Mouse (Mus musculus): ENCODE data around the gene Tmem50a.

The Tmem50a gene

DNA sequence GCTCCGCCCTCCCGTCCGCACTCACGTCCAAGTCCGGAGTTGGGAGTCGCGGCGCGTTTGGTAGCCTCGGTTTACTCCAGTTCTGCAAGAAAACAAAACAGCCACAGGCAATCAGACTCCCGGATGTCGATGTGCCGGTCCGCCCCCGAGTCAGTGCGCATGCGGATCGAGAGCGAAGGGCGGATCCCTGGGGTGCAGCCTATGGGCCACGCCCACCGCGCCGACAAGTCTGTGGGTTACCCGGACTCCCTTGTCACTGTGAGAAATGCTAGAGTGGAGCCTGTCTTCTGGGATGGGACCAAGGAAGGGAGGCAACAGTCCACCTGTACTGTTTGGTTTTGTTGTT lies at the start of gene Tmem50a:
Tmem50a (minus strand) TSS at position 161 of the 346 bp plus-strand sequence.
- peak; percentile 93 for DNase-seq (ENCODE audit: low read depth, low spot score)

DNA sequence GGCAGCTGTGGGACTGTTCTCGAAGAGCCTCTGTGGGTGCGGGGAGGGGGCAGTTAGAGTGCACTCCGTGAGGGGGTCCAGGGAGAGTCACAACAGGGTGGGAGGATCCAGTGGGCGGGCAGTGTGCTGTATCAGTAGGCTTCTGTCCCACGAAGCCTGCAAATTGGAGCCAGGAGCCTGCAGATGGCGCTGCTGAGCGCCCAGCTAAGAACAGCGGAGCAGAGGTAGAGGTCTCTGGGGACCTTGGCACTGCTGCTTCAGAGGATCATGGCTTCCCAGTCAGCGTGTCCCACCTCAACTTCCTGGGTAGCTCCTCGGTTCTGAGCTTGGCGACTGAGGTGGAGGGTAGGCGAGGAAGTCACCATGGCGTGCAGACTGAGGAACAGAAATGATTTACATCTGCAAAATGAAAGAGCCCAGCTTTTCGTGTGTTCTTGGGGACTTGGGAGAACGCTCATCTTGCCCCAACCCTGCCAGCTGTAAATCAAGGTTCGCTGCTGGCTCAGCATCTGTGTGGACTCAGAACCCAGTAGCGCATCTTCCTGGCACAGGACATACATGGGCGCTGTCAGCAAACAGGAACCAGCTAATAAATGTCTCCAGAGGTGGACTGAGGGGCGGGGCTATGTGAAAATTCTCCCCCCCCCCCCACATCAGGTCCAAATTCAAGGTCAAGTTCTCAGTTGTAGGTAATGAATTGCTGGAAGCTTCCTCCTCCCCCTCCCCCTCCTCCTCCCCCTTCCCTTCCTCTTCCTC lies 48.4 kb upstream of the Tmem50a start:
- peak; percentile 63 for DNase-seq (ENCODE audit: low read depth, low spot score)

DNA sequence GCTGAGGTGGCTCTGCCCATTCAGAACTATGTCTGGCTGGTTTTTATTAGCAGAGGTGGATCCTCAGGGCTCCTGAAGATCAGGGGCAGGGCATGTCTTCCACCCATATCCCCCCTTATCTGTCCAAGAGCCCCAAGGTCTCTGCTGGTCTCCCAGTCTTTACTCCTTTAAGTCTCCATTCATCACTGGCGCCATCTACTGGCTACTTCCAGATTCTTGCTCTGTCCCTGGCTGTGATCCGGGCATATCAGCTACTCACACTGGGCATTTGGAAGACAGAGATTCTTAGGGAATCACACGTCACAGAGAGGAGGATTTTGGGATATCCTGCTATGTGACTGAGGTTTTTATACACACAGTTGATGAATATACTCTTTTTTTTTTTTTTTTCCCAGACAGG lies 41.5 kb upstream of the Tmem50a start:
- peak; percentile 71 for DNase-seq (ENCODE audit: low read depth, low spot score)

DNA sequence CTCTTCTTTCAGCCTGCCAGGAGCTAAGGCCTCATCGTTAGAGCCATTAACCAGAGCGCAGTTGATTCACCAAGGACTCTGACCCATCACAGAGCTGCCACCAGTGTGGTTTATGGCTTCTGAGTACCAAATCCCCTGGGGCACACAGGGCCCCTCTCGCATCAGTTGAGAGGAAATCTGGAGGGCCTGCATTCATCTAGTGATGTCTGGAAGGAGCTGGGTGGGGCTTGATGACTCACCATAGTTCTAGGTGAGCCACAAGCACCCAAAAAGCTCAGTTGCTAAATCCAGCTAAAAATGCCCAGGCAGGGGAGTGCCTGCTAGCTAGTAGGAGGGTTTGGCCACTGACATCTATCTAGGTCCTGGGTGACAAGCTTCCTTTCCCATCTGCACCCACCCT lies 41.0 kb upstream of the Tmem50a start:
- no peak for DNase-seq (ENCODE audit: low read depth, low spot score)

DNA sequence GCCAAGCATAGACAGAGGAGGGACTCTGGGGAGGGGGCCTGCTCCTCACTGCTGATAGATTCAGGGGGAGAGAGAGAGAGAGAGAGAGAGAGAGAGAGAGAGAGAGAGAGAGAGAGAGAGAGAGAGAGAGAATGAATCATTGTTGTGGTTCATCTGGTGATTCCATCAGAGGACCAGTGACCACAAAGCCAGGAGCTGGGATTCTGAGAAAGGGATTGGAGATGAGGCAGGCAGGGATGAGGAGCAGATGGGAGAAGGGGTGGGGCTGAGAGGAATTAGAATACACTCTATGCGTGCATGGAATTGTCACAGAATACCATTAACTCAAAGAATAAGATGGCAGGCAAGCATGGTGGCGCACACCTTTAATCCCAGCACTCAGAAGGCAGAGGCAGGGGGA lies 40.4 kb upstream of the Tmem50a start:
- no peak for DNase-seq (ENCODE audit: low read depth, low spot score)

DNA sequence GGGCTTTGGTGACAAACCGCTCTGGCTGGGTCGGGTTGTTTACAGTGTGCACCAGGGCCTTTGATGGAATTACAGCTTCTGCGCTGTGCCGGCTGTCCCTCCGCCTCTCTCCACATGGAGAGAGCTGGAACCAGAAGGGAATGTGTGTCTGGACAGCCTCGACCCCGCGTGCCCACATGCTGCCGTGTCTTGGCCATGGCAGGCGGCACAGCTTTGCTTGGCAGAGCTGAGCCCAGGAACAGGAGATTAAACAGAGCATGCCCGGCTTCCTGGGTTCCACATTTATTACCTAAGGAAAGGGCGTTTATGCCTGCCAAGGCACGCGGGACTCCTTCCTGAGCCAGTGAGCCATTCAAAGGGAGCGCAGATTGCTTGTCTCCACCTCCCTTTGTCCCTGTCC lies 39.6 kb upstream of the Tmem50a start:
- no peak for DNase-seq (ENCODE audit: low read depth, low spot score)

DNA sequence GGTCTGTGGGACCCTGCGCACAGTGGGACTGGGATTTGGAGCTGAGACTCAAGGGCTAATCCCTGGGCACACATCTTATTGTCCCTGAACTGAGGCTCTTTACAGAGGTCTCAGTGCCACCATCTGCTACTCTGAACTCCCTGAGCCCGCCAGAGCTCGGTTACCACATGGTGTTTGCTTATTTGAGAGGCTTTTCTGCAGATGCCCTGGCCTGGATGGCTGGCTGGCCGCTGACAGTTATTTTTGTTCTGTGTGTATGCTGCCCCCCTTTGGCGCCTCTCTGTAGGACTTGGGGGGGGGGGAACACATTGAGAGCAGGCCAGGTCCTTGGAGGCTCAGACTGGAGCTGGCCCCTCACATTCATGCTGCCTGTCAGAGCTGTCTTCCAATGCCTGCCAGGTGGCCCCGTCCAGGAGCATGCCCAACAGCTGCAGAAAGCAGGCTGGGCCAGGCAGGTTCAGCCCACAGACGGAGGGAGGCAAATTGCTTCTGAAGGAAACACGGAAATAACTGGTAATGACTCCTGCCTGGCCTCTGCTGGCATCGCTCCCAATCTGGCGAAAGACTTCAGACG lies 35.8 kb upstream of the Tmem50a start:
- no peak for DNase-seq (ENCODE audit: low read depth, low spot score)

DNA sequence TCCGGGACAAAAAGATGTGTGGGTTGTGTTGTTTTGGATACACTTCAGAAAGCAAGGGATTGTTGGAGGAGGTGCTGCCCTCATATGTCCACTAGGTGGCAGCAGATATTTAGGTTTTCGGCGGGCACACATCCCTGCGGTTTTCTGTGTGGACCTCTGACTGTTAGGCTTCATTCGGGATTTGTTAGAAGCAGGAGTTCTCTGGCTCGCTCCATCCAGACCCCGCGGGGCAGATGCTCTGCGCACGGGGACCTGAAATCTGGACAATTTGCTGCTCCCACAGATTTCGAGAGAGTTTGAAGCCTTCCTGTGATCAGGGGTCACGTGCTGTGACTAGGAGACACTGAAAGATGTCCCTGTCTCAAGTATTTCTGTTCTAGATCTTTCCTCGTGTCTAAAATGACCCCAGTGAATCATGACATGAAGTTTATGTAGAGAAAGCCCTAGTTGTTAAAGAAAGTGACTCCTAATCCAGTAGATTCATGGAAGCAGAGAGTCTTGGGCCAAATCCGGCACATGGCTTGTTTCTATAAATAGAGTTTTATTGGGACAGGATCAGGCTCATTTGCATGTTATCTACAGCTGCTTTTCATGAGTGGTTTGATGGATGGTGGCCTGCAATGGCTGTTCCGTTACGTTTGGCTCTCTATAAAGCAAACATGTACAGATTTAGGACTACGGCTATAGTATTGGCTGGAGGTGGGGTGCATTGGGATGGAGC lies 31.4 kb upstream of the Tmem50a start:
- DNase-seq (ENCODE audit: low read depth, low spot score): peak; percentile 67

DNA sequence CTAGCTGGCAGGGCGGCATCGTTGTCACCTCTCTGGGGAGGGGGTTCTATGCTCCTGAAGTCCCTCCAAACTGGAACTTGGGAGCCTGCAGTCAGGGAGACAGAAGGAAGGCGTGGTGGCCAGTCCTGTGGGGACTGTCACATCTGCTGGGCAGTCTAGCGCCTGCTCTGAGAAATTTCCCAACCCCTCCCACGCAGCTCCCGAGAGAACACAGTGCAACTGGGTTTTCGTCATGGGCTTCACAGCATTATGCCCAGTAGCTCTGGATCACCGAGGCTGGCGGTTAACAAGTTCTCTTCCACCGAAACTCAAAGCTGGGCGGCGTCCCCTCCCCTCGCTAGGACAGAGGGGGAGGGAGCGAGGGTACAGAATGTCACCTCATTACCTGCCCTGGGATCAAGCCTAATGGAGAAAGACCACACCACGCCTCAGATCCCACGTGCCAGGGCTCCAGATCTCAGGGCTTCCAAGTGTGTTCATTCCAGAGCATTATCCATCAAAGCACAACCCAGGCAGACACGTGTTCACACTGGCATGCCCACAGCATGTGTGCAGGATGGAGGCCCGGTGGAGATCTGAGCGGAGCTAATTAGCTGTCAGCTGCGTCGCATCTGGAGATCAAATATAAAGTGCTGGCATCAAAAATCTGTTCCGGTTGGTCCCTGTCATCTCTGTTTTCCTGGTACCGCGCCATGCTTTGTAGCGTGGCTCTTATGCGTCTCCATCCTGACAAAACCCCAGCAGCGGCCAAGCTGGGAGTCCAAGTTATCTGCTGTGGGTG lies 29.1 kb upstream of the Tmem50a start:
- DNase-seq (ENCODE audit: low read depth, low spot score): no peak

DNA sequence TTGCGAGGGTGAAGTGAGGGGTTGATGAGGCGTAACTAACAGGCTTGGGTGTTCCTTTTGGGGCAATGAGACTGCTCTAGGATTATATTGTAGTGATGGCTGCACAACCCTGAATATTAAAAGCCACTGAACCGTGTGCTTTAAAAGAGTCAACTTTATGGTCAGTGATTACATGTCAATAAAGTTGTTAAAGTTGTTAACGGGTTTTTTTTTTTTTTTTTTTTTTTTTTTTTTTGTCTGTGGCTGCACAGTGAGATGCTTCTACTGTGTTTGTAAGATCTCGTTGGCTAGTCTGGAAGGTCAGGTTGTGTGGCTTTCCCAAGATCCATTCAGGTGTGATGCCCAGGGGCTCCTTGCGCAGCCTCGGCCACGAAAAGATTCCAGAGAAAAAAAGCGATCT lies 25.1 kb upstream of the Tmem50a start:
- DNase-seq (ENCODE audit: low read depth, low spot score): no peak

DNA sequence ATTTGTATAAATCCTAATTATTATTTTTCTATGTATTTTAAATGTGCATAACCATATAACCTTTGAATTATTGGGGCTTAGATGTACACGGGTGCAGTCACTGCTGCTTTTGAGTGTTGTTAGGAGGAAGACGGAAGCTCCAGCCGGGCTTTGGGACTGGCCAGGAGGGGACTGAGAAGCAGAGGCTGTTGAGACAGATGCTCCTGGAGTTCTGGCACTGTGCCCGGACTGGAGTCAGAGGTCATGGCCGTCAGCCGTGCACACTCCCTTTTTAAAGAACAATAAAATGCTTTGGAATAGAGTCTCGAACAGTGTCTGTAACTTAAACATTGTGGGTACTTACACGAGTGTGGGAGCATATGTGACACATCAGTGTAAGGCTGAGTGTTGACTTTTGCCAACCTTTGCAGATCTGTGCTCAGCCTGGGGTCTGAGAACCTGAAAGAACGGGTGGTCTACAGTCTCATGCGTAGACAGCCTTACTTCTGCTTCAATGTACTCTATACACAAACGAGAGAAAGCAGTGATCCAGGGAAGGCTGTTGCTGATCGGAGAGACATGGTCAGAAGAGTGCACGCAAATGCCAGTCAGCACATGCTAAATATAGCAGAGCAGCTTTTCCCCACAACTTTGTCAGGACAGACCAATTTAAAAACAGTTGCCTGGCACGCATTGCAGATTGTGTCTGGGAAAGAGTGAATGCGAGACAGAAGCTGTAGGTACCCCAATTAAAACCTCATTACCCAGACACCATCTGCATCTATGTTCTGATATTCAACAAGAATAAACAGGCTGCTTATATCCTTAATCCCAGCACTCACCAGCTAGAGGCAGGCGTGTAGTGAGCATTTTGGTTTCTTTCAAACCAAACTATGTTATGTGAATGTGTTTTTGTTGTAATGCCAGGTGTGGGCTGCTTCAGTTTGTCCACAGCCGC lies 22.7 kb upstream of the Tmem50a start:
- DNase-seq (ENCODE audit: low read depth, low spot score): no peak

DNA sequence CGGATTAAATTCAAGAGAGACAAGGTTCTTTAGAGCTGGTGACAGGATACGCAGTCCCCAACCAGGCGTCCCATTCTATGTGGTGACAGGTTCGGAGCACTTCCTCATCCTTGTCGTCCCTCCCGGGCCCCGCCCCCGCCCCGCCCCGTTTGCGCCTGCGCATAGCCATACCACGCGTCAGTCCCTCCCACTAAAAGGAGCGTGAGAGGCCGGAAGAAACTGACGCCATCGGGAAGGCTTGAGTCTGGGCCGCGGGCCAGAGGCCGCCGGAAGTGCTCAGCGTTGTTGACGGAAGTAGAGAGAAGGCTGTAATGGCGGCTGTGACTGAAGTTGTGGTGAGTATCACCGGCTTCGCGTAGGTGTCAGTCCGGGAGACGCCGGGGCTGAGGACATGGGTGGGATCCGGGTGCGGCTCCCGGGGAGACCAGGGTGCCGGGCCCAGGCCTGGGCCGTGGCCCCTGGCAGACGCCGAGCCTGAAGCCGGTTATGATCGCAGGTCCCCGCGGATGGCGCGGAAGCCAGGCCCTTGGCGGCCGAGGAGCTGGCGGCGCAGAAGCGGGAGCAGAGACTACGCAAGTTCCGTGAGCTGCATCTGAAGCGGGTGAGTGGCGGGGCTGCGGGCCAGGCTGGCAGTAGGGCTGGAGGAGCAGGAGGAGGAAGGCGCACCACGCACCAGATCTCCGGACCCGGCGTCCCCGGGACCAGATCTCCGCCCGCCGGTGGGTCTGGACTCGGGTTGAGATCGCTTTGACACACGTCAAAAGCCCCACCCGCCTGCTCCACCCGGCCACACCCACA lies 16.1 kb upstream of the Tmem50a start, which contains the start of gene Syf2:
Syf2 (plus strand) TSS at position 215 of the 798 bp plus-strand sequence.
- peak; percentile 96 for DNase-seq (ENCODE audit: low read depth, low spot score)

DNA sequence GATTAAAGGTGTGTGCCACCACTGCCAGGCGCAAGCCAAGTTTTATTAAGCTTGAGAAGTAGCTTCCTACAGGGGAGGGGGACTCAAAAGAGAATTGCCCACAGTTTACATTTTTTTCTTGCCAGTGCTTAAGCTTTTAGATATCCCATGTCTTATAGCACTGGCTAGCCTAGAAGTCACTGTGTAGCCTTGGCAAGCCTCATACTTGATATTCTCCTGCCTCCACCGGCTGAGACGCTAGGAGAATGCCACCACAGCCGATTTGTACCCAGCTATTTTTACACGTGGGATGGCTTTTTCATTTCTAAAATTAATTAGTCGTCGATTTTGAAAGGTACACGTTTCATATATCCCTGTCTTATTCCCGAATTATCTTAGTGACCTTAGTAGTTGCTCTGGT lies 15.4 kb upstream of the Tmem50a start:
- no peak for DNase-seq (ENCODE audit: low read depth, low spot score)

DNA sequence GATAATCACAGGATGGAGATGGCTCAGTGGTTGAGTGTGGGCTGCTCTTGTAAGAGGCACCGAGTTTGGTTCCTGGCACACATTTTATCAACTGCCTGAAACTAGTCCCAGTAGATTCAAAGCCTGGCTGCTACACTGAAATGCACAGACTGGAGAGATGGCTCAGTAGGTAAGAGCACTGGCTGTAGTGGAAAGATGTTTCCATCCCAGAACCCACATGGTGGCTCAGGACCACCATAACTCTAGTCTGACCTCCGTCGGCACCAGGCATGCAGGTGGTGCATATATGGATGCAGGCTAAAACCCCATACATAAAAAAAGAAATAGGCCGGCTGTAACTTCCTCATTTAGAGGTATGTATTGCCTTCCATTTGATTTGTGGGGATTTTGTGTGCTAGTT lies 14.7 kb upstream of the Tmem50a start:
- DNase-seq (ENCODE audit: low read depth, low spot score): no peak

DNA sequence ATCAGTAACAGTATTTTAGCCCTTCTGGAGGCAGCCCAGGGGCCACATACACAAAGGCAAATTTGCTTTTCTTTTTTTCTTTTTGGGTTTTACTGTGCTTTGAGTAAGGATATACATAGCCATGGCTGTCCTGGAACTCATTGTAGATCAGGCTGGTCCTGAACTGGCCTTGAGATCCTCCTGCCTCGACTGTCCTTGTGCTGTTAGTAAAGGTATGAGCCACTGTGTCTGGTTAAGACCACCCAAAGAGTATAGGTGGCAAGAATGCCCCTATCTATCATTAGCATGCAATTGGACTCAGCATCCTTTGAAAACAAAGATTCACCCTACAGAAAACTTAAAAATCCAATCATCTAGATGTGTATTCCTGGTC lies 13.6 kb upstream of the Tmem50a start:
- DNase-seq (ENCODE audit: low read depth, low spot score): no peak

DNA sequence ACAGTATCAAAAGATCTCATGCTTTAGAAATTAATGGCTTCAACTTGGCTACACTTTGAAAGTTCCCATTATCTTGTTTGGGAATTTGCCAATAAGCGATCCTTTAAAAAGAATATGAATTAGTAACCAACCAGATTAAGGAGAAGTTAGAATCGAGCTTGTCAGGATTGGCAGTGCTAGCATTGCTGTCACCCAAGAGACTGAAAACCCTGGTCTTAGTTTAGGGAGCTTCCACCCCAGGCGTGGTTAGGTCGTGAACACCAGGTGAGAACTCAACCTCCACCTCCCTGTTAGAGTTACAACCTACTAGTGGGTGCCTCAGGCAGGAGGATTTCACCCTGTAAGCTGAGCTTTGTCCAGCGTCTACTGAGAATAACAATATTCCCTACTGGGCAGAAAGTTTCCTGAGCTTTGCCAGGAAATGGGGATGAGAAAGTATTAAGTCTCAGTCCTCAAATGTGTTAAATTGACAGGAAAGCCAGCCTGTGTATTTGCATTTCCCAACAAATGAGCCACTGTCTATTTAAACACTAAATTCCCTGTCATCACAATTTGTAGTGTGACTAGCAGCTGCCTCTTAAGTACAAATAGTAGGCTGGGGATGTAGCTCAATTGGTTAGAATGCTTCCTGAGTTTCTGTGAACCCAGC lies 13.1 kb upstream of the Tmem50a start:
- DNase-seq (ENCODE audit: low read depth, low spot score): no peak

DNA sequence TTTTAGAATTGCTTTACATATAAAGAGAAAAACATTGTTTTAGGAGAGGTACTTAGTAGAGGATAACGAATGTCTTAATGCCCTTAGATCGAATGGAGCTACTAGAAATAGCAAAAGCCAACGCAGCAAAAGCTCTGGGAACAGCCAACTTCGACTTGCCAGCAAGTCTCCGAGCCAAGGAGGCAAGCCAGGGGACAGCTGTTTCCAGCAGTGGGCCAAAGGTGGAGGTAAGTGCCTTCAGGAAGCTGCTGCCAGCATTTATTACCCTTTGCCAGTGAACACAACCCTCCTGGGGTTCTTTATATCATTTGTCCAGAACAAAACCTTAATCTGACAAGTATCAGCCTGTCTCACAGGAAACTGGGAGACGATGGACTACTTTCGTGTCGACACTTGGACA lies 10.4 kb upstream of the Tmem50a start:
- DNase-seq (ENCODE audit: low read depth, low spot score): no peak

DNA sequence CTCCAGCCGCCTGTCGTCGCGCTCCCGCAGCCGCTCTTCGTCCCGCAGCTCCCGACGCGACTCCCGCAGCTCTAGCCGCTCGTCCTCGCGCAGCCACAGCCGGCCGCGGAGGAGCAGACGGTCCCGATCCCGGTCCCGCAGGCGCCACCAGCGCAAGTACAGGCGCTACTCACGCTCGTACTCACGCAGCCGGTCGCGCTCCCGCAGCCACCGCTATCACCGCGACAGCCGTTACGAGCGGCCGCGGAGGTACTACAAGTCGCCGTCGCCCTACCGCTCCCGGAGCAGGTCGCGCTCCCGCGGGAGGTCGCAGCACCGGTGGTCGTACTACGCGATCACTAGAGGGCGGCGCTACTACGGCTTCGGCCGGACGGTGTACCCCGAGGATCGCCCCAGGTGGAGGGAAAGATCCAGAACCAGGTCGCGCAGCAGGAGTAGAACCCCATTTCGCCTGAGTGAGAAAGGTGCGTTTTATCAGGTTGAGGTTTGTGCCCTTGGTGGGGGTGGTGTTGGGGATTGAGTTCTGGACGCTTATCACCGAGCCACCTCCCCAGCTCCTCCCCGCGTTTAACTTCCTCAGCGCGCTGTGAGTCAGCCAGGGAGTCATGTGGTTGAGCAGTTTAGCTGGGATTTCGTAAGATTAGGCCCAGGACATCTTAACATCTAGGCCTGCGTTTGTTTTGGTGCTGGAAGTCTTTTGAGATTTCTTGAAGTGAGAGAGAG lies 9.4 kb upstream of the Tmem50a start:
- DNase-seq (ENCODE audit: low read depth, low spot score): peak; percentile 74
